Mouse (Mus musculus) CD4-positive helper T cell, adult 2 months (primary cell): ENCODE results near the gene Dab2ip.

Source experiments
- DNase-seq: peaks from one replicate; pipeline ENCODE4 v3.0.0-alpha.2; 2012; ENCODE audit warnings: low read depth, missing footprints, low spot score

The Dab2ip gene

DNA sequence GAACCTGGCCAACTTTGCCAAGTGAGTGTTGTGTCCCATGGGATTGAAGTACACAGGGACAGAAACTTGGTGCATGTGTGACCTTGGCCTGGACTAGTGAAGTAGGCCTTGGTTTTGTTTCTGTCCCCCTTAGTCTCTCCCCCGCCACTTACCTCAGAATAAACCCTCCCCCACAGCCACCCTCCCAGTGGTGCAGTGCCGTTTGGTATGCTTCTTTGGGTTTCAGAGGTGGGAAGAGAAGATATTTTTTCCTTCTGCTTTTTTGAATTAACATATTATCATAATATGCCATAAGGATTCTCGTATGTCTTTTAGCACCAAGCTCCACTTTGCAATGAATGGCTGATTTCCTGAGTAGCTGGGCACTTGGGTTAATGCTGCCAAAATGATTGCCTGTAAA lies 157.4 kb downstream of the Dab2ip start:
- no peak for DNase-seq

DNA sequence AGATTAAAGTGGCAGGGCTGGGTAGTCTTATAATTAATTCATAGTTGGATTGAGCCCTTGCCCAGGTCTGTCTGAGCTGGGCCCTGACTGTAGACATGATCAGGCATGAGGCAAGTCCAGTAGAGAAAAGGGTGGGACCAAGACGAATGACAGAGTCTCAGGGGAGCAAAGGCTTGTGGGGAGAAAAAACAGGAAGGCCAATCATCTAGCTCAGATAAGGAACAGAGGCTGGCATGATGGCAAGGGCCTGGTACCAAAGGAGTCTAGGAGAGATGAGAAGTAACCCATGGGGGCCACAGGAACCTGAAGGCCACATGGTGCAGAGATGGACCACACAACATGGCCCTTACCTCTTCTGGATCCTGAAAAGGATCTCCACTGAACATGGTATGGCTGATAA lies 158.1 kb downstream of the Dab2ip start:
- DNase-seq, result no peak

DNA sequence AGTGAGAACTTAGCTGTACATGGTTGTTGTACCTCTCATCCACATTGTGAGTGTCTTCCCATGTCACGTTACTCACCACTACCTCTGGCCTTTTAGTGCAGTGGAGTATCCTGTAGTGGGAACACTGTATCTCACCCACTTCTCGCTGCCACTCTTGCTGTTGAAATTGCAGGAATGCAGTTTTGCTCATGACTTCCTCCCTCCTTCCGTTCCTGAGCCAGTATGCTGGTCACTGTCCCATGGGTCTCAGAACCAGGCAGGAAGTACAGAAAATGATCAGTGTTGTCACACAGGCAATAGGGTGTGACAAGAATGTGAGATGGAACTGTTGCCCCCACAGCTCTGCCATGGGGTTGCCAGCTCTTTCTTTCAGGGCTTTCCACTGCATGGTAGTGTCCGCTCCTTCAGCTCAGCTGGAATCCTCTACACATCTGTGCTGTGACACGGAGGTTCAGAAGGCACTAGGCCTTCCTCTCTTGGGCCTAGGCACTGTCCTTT lies 160.0 kb downstream of the Dab2ip start:
- DNase-seq, result no peak

DNA sequence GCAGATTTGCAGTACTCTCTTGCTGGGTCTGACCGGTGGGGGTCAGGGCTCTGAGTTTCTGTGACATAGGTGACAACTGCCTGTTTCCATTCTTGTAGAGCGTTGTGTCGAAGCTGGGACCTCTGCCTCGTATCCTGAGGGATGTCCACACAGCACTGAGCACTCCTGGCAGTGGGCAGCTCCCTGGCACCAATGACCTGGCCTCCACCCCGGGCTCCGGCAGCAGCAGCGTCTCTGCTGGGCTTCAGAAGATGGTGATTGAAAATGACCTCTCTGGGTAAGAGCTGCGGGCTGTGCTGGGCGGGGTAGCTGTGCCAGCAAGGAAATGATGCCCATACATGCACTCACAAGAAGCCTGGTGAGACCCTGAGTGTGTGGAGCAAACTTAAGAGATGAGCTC lies 160.6 kb downstream of the Dab2ip start:
- DNase-seq, result no peak

DNA sequence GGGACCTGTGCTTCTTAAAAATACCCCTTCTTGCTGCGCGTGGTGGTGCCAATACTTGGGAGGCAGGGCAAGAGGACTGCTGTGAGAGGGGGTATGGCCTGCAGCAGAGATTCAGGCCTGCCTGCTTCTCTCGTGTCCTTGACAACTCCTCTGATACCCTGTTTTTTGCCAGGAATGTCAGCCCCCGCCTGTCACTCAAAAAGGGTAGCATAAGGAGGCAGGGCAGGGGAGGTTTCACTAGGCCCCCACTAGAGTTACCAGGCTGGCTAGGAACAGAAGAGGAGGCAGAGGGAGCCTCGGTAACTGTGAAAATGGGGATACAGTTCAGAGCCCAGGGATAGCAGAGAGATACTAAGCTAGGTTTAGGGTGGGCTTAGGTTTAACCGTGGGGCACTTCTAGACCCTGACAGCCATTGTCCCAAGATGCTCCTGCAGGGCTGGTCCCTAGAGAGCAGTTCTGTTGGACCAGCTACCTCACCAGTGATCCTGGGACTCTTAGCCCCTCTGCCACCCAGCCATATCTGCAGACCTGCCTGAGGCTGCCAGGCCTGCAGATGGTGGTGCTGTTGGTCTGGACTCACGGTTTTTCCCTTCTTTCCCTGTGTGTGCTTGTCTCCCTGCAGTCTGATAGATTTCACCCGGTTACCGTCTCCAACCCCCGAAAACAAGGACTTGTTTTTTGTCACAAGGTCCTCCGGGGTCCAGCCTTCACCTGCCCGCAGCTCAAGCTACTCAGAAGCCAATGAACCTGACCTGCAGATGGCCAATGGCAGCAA lies 161.4 kb downstream of the Dab2ip start:
- DNase-seq, result no peak

DNA sequence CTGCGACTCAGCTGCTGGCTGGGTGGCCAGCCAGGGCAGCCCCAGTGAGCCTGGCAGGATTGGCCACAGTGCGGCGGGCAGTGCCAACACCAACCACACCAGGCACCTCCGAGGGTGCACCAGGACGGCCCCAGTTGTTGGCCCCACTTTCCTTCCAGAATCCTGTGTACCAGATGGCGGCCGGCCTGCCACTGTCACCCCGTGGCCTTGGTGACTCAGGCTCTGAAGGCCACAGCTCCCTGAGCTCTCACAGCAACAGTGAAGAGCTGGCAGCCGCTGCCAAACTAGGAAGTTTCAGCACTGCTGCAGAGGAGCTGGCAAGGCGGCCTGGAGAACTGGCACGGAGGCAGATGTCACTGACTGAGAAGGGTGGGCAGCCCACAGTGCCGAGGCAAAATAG lies 162.0 kb downstream of the Dab2ip start:
- DNase-seq, result no peak

DNA sequence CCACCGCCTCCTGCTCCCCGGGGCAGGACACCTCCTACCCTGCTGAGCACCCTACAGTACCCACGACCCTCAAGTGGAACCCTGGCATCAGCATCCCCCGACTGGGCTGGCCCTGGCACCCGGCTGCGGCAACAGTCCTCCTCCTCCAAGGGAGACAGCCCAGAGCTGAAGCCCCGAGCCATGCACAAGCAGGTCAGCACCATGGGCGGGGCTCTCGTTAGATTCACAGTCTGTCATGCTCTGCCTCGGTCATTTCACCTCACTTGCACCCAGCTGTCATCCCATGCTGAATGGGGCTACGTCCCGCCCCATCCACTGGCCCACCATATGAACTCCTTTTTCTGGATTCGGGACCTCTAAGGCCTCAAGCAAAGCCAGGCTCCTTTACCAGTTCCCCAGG lies 162.5 kb downstream of the Dab2ip start:
- no peak for DNase-seq

DNA sequence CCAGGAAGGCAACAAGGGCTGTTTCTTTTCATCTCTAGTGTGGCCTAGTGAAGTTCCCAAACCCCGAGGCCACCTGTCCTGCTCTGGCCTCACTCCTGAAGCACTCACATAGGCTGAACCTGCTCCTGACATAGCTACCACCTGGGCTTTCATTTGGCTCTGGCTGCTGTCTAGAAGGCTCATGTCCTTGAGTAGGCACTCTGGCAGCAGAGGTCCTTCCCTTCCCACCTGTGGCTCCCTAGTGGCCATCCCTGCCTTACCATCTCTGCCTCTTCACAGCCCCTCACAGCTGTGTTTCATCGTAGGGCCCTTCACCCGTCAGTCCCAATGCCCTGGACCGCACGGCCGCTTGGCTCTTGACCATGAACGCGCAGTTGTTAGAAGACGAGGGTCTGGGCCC lies 162.9 kb downstream of the Dab2ip start:
- DNase-seq, result no peak

DNA sequence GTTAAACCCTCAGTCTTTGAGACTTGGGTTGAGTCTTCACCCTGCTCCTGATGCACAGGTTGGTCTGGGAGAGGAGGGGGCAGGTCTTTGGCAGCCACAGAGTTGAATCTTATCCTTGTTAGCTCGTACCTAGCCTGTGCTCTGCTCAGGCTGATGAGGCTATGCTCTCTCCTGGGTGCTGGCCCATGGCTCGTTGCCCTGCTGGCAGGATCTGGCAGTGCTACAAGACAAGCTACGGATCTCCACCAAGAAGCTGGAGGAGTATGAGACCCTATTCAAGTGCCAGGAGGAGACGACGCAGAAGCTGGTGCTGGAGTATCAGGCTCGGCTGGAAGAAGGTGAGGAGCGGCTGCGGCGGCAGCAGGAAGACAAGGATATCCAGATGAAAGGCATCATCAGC lies 164.8 kb downstream of the Dab2ip start:
- DNase-seq, result no peak

DNA sequence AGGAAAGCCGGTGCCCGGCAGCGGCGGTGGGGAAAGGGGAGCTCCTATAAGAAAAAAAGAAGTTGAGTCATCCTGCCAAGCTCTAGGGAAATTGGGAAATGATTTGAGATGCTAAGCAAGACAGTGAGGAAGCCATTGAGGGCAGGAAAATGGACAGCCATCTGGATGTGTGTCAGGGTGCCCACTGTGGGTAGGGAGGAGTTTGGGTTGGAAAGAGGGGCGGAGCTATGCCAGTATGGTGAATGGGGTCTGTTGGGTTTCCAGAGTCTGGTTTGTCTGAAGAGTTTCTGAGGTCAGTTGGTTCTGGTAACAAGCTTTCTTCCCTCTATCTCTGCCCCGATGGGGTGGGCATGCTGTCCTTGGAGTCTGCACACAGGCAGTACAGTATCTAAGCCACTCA lies 165.2 kb downstream of the Dab2ip start:
- no peak for DNase-seq

DNA sequence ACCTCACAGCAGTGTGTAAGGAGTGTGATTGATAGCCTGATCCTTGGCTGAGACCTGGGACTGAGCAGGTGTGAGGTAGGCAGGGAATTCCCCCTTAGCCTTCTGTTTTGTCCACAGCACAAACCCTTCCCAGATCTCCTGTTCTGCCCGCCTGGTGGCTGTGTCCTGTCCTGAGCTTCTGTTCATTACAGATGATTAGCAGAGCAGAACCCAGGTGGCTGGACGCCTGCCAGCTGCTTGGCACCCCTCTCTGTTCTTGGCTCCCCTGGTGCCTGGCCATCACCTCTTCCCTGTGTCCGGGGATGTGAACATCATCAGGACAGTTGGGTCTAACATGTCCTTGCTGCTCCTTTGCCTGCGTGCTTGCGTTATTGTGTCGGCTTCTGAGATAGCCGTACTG lies 165.6 kb downstream of the Dab2ip start:
- DNase-seq, result no peak

DNA sequence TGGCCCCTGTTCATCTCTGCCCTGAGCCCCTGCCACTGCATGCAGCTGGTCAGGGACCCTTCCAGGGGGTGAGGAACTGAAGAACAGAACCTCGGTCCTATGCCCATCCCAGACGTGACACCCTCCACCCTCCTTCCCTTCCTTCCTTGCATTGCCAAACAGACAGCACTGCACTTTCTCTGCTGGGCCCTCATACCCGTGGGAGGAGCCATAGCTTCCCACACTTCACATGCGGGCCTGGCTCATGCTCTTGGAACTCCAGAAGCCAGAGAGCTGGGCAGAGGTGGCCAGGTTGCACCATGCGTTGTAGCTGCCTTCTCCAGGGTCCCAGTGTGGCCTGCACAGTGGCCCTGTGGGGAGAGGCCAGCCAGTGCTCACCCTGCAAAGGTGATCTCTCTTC lies 170.6 kb downstream of the Dab2ip start:
- DNase-seq, result no peak

DNA sequence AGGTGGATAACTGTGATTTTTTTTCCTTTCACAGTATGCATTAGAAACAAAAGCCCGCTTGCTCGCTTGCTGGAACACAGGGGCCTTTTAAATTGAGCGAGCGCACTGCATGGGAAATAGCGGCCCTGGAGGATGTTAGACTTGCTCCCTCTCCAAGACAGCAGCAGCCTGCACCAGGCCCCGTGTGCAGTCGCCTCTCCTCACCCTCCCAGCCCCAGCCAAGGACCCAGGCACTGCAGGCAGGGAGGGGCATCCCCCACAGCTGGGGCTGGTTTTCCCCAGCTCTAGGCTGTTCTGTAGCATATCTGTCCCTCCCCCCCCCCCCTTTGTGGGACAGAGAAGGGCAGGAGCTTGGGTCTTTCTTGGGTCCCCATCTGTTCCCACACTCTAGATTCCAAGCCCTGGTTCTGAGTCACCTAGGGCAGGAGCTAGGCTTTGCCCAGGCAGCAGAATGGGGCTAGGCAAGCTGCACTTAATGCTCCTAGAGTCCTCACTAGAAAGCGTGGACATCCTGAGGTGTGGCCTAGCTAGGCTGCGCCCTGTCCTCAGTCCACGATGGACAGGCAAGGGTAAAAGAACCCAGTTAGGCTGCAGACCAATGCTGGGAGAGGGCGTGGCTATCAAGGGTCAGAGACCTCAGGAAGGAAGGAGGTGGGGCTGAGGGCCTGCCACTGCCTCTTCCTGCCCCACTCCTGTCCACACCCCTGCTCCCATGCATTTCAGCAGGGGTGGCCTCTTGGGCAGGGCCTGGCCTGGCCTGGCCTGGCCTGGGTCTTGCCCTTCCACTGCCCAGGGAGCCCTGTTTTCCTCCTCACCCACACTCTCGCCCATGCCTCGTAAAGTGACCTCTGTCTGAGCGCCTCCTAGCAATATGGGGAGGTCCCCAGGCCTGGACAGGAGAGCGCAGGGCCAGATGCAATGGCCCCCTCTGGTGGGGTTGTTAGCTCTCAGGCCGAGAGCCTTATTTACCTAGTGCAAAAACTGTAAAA lies 171.3 kb downstream of the Dab2ip start:
- DNase-seq, result peak; percentile 6

DNA sequence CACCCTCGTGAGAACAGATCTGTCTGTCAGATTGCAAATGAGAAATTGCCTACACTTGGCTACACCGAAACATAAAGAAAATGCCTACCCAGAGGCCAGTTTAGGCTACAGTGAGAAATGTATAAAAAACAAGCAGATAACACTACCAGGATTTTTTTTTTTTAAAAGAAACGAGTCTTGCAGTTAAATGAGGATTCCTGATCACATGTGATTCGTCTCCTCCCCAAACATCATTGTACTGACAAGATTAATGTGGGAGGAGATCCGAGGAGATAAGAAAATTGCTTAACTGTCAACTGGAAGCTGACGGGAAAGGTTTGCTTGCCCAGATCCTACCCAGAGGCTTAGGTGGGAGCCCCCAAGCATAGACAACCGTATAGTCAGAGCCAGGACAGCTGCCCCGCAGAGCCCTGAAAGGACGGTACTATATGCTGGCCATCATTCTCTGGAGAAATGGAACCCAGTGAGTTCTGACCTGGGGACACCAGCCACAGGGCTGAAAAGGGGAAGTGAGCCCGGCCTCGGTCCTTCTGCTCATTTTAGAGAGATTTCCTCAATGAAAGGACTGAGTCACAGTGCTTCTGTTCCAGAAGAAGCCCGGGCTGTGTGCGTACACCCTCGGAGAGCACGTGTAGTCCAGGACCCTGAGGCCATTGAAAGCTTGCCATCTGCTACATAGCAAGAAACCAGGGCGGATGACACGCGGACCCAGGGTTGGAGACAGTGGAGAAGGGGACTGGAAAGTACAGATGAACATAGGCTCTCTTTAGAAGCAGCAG lies 173.8 kb downstream of the Dab2ip start:
- no peak for DNase-seq

DNA sequence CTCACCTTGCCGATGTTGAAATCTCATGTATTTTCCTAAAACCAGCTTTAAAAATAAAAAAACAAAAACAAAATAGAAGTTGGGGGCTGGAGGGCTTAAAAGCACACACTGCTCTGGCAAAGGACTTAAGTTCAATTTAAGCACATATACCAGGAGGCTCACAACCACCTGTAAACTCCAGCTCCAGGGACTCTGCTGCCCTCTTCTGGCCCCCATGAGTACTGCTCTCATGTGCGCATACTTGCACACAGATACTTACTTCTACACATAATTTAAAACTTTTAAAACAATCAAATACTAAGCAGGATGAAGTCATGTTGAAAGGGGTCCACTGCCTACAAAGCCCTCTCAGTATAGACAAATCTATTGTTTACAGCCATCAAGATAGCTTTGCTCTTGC lies 176.9 kb downstream of the Dab2ip start:
- DNase-seq, result no peak

DNA sequence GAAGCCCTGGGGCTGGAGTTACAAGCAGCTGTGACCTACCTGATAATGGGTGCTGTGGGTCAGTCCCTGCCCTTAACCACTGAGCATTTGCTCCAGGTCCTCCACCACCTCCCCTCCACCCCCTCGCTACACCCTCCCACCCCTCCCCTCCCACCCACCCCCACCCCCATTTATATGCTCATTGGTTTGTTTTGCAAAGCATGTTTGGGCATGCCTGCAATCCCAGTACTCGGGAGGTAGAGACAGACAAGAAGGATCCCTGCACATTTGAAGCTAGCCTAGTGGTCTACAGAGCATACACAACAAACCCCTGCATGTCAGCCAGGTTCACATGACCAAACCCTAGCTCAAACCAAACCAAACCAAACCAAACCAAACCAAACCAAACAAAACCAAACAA lies 178.0 kb downstream of the Dab2ip start:
- no peak for DNase-seq

DNA sequence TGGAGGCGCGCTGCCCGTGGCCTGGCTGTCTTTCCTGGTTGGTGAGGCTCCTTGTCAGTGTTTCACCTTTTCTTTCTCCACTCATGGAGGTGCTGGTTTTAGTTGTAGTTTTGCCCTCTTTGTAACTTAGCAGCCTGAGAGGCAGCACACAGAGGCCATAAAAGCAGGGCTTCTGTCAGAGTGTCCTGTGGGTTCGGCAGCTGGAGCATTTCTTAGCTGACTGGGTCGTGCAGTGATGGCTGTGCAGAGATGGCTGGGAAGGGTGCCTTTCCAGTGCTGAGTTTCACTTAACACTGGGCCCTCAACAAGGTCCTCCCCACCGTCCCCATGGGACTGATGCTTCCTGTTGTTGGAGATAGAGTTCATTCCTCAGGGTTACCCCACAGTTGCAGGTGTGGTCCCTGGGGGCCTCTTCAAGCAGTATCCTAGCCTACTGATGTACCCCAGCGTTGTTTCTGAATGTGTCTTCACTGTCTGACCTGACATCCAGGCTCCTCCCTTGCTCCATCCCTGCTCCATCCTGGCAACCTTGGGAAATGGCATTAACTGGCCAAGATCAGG lies 179.5 kb downstream of the Dab2ip start:
- no peak for DNase-seq

DNA sequence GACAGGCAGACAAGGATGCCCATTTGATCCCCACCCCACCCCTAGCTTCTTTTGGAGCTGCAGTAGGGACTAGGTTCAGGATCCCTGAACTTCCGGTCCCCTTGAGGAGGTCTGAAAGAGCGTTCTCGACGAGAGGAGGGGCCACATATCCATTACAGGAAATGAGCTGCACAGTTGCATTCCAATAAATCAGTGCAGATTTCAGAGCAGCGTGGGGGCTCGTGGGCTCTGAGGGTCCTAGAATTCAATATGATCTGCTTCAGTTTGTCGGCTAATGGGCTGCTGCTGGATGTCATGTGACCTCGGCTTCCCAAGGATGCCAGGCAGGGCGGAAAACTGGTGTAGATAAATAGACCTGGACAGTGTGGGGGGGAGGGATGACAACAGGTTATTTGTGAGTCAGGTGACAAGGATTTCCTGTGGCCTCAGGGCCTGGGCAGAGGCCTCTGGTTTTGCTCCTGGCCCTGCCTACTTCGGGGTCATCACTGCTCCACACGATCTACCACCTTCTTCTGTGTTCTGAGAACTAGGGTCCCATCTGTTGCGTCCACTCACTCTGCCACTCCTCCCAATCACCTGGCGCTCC lies 181.7 kb downstream of the Dab2ip start:
- no peak for DNase-seq

DNA sequence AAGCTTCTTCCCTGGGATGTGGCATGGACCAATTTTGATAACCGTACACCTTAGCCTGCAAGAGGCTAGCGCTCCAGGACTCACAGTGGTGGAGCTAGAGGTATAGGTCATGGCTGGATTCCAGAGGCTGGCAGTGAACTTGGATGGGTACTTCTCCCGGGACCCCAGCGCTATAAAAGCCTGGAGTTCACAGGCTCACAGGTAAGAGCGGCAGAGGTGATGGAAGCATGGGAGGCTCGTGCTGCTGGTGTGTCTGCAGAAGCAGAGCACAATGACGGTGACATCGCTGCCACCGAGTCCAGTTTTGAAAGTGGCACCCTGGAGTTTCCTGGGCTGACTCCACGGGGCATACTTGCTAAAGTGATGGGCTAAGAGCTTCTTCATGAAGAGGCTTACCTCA lies 187.8 kb downstream of the Dab2ip start:
- DNase-seq, result no peak

DNA sequence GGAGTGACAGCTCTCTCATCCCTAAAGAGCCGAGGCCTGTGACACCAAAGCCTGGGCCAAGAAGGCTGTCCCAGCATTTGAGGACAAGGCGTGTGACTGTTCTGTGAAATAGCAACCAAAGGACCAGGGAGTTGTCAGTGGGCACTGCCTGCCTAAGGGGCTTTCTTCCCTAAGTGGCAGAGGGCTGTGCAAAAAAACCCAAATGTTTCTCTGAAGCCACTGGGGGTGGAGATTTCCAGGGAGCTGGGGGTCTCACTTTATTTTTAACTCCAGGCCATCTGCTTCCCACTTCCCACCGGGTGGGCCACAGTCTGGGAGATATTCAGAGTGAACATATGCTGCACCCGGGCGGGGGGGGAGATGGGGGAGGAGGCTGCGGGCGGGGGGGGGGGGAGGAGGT lies 188.6 kb downstream of the Dab2ip start:
- DNase-seq, result no peak

DNA sequence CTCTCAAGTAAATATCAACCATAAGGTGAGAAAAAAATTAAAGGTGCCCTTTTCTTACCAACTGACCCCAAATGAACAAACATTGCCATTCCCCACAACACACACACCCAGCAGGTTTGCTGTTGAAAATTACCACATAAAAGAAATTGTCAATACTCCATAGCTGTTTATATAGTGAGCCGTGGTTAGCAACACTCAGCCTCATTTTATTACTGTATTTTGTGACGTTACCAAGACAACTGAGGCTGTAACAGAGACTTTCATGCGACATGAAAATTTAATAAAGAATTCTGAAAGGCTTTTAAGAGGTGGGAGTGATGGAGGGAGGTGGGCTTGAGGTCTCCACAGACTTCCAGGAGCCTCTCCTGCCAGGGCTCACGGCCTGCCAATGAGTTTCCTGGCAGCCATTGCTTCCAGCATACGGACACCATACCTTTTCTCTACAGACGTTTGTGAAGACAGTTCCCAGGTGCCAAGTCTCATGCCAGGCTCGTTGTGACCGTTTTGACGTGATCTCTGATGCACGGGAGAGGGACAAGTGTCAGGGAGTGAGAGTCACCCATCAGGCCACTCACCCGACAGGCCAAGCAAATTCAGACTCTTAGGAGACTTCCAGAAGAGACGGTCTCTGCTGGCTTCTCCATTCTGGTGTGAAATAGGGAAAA lies 189.4 kb downstream of the Dab2ip start:
- no peak for DNase-seq
